Mouse (Mus musculus) erythroblast, embryonic 14.5 days (primary cell): Measurements from ENCODE around the gene Prg3.

Source experiments
- GATA1 ChIP-seq: IDR thresholded peaks from 2 replicates; pipeline ENCODE4 v1.6.1; 2012; ENCODE audit warnings: low read length, inconsistent platforms, mixed read lengths
- TAL1 ChIP-seq: IDR thresholded peaks from 3 replicates; pipeline ENCODE4 v1.6.1; 2012; ENCODE audit warnings: low read length, inconsistent platforms, mixed read lengths

GRCm38 (mm10) chr2:84939306-84939705 lies 48.7 kb upstream of the Prg3 start:
- TF ChIP-seq TAL1 (no peak), GATA1 (no peak)
